Mouse (Mus musculus): ENCODE measurements around the gene Ctrl.

The Ctrl gene

GRCm38 (mm10) chr8:105942542-105942941, 8.9 kb upstream of the Ctrl start:
- in situ Hi-C loops (cut with MboI; ENCODE audit: low pct_unique_long_range_greater_than_20kb in 1 of 2, low sequenced_read_pairs in 2 of 2, unreplicated experiment in 1 of 2) = no loop called here

GRCm38 (mm10) chr8:105942026-105942425, 8.4 kb upstream of the Ctrl start:
- in situ Hi-C loops (cut with MboI; ENCODE audit: low pct_unique_long_range_greater_than_20kb in 1 of 2, low sequenced_read_pairs in 2 of 2, unreplicated experiment in 1 of 2) = no loop called here

- in situ Hi-C loops (cut with MboI; ENCODE audit: low pct_unique_long_range_greater_than_20kb in 1 of 2, low sequenced_read_pairs in 2 of 2, unreplicated experiment in 1 of 2) = no loop called here
These were observed 4.6 kb upstream of the Ctrl start, which contains the start of gene Psmb10 for GRCm38 (mm10) chr8:105938306-105938669. Psmb10 (minus strand) TSS chr8:105938444.

- in situ Hi-C loops (cut with MboI; ENCODE audit: low pct_unique_long_range_greater_than_20kb in 1 of 2, low sequenced_read_pairs in 2 of 2, unreplicated experiment in 1 of 2) = no loop called here
These were observed 4.0 kb upstream of the Ctrl start for GRCm38 (mm10) chr8:105937496-105938305.

- in situ Hi-C loops (cut with MboI; ENCODE audit: low pct_unique_long_range_greater_than_20kb in 1 of 2, low sequenced_read_pairs in 2 of 2, unreplicated experiment in 1 of 2) = no loop called here
These were observed 3.3 kb upstream of the Ctrl start for GRCm38 (mm10) chr8:105936866-105937475.

- in situ Hi-C loops (cut with MboI; ENCODE audit: low pct_unique_long_range_greater_than_20kb in 1 of 2, low sequenced_read_pairs in 2 of 2, unreplicated experiment in 1 of 2) = no loop called here
These were observed 2.4 kb upstream of the Ctrl start for GRCm38 (mm10) chr8:105935863-105936603.

GRCm38 (mm10) chr8:105935105-105935504, 1.4 kb upstream of the Ctrl start:
- in situ Hi-C loops (cut with MboI; ENCODE audit: low pct_unique_long_range_greater_than_20kb in 1 of 2, low sequenced_read_pairs in 2 of 2, unreplicated experiment in 1 of 2) = no loop called here

- in situ Hi-C loops (cut with MboI; ENCODE audit: low pct_unique_long_range_greater_than_20kb in 1 of 2, low sequenced_read_pairs in 2 of 2, unreplicated experiment in 1 of 2) = no loop called here
These were observed 1.1 kb downstream of the Ctrl start for GRCm38 (mm10) chr8:105932525-105932924.

- in situ Hi-C loops (cut with MboI; ENCODE audit: low pct_unique_long_range_greater_than_20kb in 1 of 2, low sequenced_read_pairs in 2 of 2, unreplicated experiment in 1 of 2) = no loop called here
These were observed 2.4 kb downstream of the Ctrl start for GRCm38 (mm10) chr8:105931271-105931670.

- in situ Hi-C loops (cut with MboI; ENCODE audit: low pct_unique_long_range_greater_than_20kb in 1 of 2, low sequenced_read_pairs in 2 of 2, unreplicated experiment in 1 of 2) = no loop called here
These were observed 3.1 kb downstream of the Ctrl start for GRCm38 (mm10) chr8:105930602-105931001.

GRCm38 (mm10) chr8:105925123-105925522, 8.5 kb downstream of the Ctrl start:
- in situ Hi-C loops (cut with MboI; ENCODE audit: low pct_unique_long_range_greater_than_20kb in 1 of 2, low sequenced_read_pairs in 2 of 2, unreplicated experiment in 1 of 2) = loop anchor here in 1 of 2 experiments (10.0 kb wide), 1 partner anchor 210 kb away; no protein-coding TSS in a partner anchor

GRCm38 (mm10) chr8:105919390-105919789, 14.3 kb downstream of the Ctrl start:
- in situ Hi-C loops (cut with MboI; ENCODE audit: low pct_unique_long_range_greater_than_20kb in 1 of 2, low sequenced_read_pairs in 2 of 2, unreplicated experiment in 1 of 2) = no loop called here

- in situ Hi-C loops (cut with MboI; ENCODE audit: low pct_unique_long_range_greater_than_20kb in 1 of 2, low sequenced_read_pairs in 2 of 2, unreplicated experiment in 1 of 2) = no loop called here
These were observed 32.6 kb downstream of the Ctrl start for GRCm38 (mm10) chr8:105900941-105901616.

GRCm38 (mm10) chr8:105900180-105900940, 33.3 kb downstream of the Ctrl start, which contains the start of gene Pskh1:
Pskh1 (plus strand) TSS chr8:105900441.
- in situ Hi-C loops (cut with MboI; ENCODE audit: low pct_unique_long_range_greater_than_20kb in 1 of 2, low sequenced_read_pairs in 2 of 2, unreplicated experiment in 1 of 2) = no loop called here

- in situ Hi-C loops (cut with MboI; ENCODE audit: low pct_unique_long_range_greater_than_20kb in 1 of 2, low sequenced_read_pairs in 2 of 2, unreplicated experiment in 1 of 2) = no loop called here
These were observed 35.7 kb downstream of the Ctrl start for GRCm38 (mm10) chr8:105897801-105898480.

GRCm38 (mm10) chr8:105893339-105893738, 40.3 kb downstream of the Ctrl start, which contains the start of gene Nrn1l:
Nrn1l (plus strand) TSS chr8:105893567.
- in situ Hi-C loops (cut with MboI; ENCODE audit: low pct_unique_long_range_greater_than_20kb in 1 of 2, low sequenced_read_pairs in 2 of 2, unreplicated experiment in 1 of 2) = no loop called here

GRCm38 (mm10) chr8:105892432-105892831, 41.2 kb downstream of the Ctrl start:
- in situ Hi-C loops (cut with MboI; ENCODE audit: low pct_unique_long_range_greater_than_20kb in 1 of 2, low sequenced_read_pairs in 2 of 2, unreplicated experiment in 1 of 2) = no loop called here
